ENCODE assay signal across 8 mouse cellular contexts in the genomic region with DNA sequence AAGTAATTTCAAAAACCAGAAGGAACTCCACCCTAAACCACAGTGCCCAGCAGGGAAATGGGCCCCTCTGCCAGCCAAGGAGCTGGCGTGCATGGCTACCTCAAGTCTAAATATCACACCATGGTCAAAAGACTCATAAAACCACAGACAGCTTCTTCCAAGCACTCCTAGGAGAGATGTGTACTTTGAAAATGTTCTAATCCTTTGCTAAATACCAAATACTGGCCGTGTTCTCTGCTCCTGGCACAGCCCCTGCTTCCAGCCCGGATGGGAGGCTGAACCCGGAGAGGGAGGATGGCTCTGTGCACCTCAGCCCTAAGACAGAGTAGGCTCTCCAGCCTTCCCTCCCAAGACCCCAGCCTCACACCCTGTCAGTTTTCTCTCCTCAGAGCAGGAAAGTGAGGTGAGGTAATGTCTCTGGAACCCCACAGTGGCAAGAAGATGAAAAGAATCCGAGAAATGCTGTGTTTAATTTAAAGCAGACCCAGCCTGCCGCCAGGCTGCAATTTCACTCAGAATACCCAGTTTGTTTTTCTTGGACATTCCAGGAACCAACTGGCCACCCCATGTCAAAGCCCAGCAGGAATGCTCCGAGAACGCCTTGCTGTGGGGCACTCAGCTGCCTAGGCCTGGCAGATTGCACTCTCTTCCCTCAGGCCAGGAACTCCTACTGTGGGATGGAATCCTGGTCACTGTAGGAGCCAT.
DNase-seq lines count a peak whose midpoint lies in the region; ATAC-seq and TF ChIP-seq lines count a peak whose summit lies in the region.

No protein-coding gene starts in this region.

- peaks cover 50% of the 10 kb centered on the region for H3K4me1 ChIP-seq in cerebellum, adult 2 months (ENCODE audit: control insufficient read depth, insufficient read depth, low read length)
- 0 out of 2 replicates have a peak, but pooled peaks cover 3% of the 10 kb centered on the region for H3K4me1 ChIP-seq in forebrain, embryonic 14.5 days (ENCODE audit: control insufficient read depth, insufficient read depth, low read length)
- H3K4me1 ChIP-seq in limb, embryonic 11.5 days (ENCODE audit: control insufficient read depth, insufficient read depth, low read length) = peaks cover 22% of the 10 kb centered on the region
- H3K4me1 ChIP-seq in neural tube, embryonic 11.5 days (ENCODE audit: control insufficient read depth, insufficient read depth, low read length) = 0 out of 2 replicates have a peak, but pooled peaks cover 3% of the 10 kb centered on the region

- H3K9ac ChIP-seq in forebrain, embryonic 14.5 days (ENCODE audit: low read length) = no peak overlapping the region
- no peak overlapping the region; the same call in 1 of the 2 replicates for H3K9ac ChIP-seq in limb, embryonic 11.5 days (ENCODE audit: low read length)
- no peak overlapping the region for H3K9ac ChIP-seq in neural tube, embryonic 11.5 days (ENCODE audit: low read length)

- H3K27ac ChIP-seq in cerebellum, adult 2 months (ENCODE audit: insufficient read depth, low read length) = peak overlapping the region; percentile 98
- H3K27ac ChIP-seq in forebrain, embryonic 14.5 days (ENCODE audit: low read depth, low read length) = no peak overlapping the region
- peak overlapping the region; percentile 79 for H3K27ac ChIP-seq in limb, embryonic 11.5 days (replicated peaks; ENCODE audit: low read depth, low read length)
- H3K27ac ChIP-seq in neural tube, embryonic 11.5 days (ENCODE audit: low read depth, low read length) = peak overlapping the region; percentile 49; the same call in 1 of the 2 replicates

- no peak overlapping the region for H3K4me2 ChIP-seq in forebrain, embryonic 14.5 days (ENCODE audit: low read length)
- H3K4me2 ChIP-seq in limb, embryonic 11.5 days (ENCODE audit: low read depth, severe bottlenecking) = 0 out of 2 replicates have a peak overlapping the region, but pooled peaks have one; percentile 17
- no peak overlapping the region for H3K4me2 ChIP-seq in neural tube, embryonic 11.5 days (ENCODE audit: low read depth)

- ATAC-seq in forebrain, embryonic 14.5 days = peak; percentile 34; the same call in 1 of the 2 replicates
- ATAC-seq in limb, embryonic 11.5 days (ENCODE audit: insufficient number of reproducible peaks, low FRiP score, low TSS enrichment, low read depth) = peak; percentile 49
- no peak for ATAC-seq in neural tube, embryonic 11.5 days (ENCODE audit: insufficient read depth, low FRiP score, low TSS enrichment)

- H3K36me3 ChIP-seq in forebrain, embryonic 14.5 days (ENCODE audit: control insufficient read depth, insufficient read depth, low read length) = no peaks in the 10 kb centered on the region
- H3K36me3 ChIP-seq in limb, embryonic 11.5 days (ENCODE audit: control insufficient read depth, insufficient read depth, low read length) = no peaks in the 10 kb centered on the region
- H3K36me3 ChIP-seq in neural tube, embryonic 11.5 days (ENCODE audit: control insufficient read depth, insufficient read depth, low read length) = no peaks in the 10 kb centered on the region

- peak overlapping the region; percentile 7 for H3K4me3 ChIP-seq in cerebellum, adult 2 months (replicated peaks; ENCODE audit: insufficient read depth, low read depth, low read length)
- H3K4me3 ChIP-seq in forebrain, embryonic 14.5 days (ENCODE audit: low read depth, low read length) = no peak overlapping the region
- H3K4me3 ChIP-seq in limb, embryonic 11.5 days (ENCODE audit: low read depth, low read length) = no peak overlapping the region
- H3K4me3 ChIP-seq in neural tube, embryonic 11.5 days (ENCODE audit: low read depth, low read length) = no peak overlapping the region

- 0 out of 2 replicates have a peak, but pooled peaks have one; percentile 17 for TF ChIP-seq CTCF in cerebellum, adult 2 months (IDR thresholded peaks at IDR 0.05; ENCODE audit: borderline replicate concordance, insufficient read depth, low read depth, low read length)

- peak in 1 of 2 experiments; percentile 94 for DNase-seq in cerebellum, adult 2 months
- no peak for DNase-seq in cerebellum, adult 11 months
- peak; percentile 92 for DNase-seq in Muller cell, postnatal 12 days (ENCODE audit: inconsistent ontology term)
- DNase-seq in forebrain, embryonic 14.5 days (ENCODE audit: low spot score) = peak; percentile 22
- DNase-seq in limb, embryonic 11.5 days (ENCODE audit: low spot score) = peak; percentile 70
- DNase-seq in neural tube, embryonic 11.5 days (ENCODE audit: low spot score) = peak; percentile 57
- DNase-seq in right cerebral cortex, postnatal 14 days = no peak
- no peak for DNase-seq in gastrocnemius, adult 8-10 months (ENCODE audit: low spot score in 2 of 2)

- H3K27me3 ChIP-seq in cerebellum, adult 2 months (ENCODE audit: control insufficient read depth, insufficient read depth, low read length) = no peaks in the 10 kb centered on the region
- no peaks in the 10 kb centered on the region for H3K27me3 ChIP-seq in forebrain, embryonic 14.5 days (replicated peaks; ENCODE audit: control insufficient read depth, insufficient read depth, low read length)
- no peaks in the 10 kb centered on the region for H3K27me3 ChIP-seq in limb, embryonic 11.5 days (ENCODE audit: control insufficient read depth, insufficient read depth, low read length)
- H3K27me3 ChIP-seq in neural tube, embryonic 11.5 days (ENCODE audit: control insufficient read depth, insufficient read depth, low read length) = no peaks in the 10 kb centered on the region

- WGBS in cerebellum, adult 2 months = 4% methylated on average over 8 of the region's 8 CpGs
- 59% methylated on average over 8 of the region's 8 CpGs for WGBS in forebrain, embryonic 14.5 days
- 11% methylated on average over 8 of the region's 8 CpGs for WGBS in limb, embryonic 11.5 days
- 40% methylated on average over 8 of the region's 8 CpGs for WGBS in neural tube, embryonic 11.5 days

- no peaks in the 10 kb centered on the region for H3K9me3 ChIP-seq in forebrain, embryonic 14.5 days (replicated peaks; ENCODE audit: control insufficient read depth, low read length)
- no peaks in the 10 kb centered on the region for H3K9me3 ChIP-seq in limb, embryonic 11.5 days (ENCODE audit: control insufficient read depth, low read length)
- no peaks in the 10 kb centered on the region for H3K9me3 ChIP-seq in neural tube, embryonic 11.5 days (ENCODE audit: control insufficient read depth, low read length)

- no peak for TF ChIP-seq POLR2A in cerebellum, adult 2 months (IDR thresholded peaks at IDR 0.05; ENCODE audit: borderline replicate concordance, insufficient read depth, low read length)

Comparison
In these comparisons a context has a peak if more than half of its experiments do, and no peak if none do; other contexts are left out.
1. DNase-seq: peak in Muller cell, postnatal 12 days (single experiment), forebrain, embryonic 14.5 days (single experiment), limb, embryonic 11.5 days (single experiment) and neural tube, embryonic 11.5 days (single experiment); none in cerebellum, adult 11 months (single experiment), right cerebral cortex, postnatal 14 days (single experiment) and gastrocnemius, adult 8-10 months (0 of 2).